Mouse (Mus musculus) adipocyte (in vitro differentiated cells): ENCODE results near the gene Uts2.
"Not testable (repeated sequence)": the region's sequence is repeated elsewhere in the genome, so short reads cannot be mapped to it uniquely, and the experiment has no call there.

Source experiments
- DNase-seq: peaks from one replicate; pipeline ENCODE4 v3.0.0-alpha.2; 2016; ENCODE audit warnings: low spot score

The Uts2 gene

GRCm38 (mm10) chr4:151015946-151016345, 19.0 kb downstream of the Uts2 start:
- DNase-seq, result no peak

- DNase-seq, result not testable (repeated sequence)
Measured at GRCm38 (mm10) chr4:151017356-151017755, 20.5 kb downstream of the Uts2 start.

GRCm38 (mm10) chr4:151024152-151024551, 27.3 kb downstream of the Uts2 start:
- DNase-seq, result no peak

- peak; percentile 14 for DNase-seq
Measured at GRCm38 (mm10) chr4:151027001-151027400, 30.1 kb downstream of the Uts2 start.

- no peak for DNase-seq
Measured at GRCm38 (mm10) chr4:151036521-151036920, 39.6 kb downstream of the Uts2 start.

GRCm38 (mm10) chr4:151037800-151038199, 40.9 kb downstream of the Uts2 start:
- no peak for DNase-seq

GRCm38 (mm10) chr4:151041506-151041905, 44.6 kb downstream of the Uts2 start:
- DNase-seq, result no peak

GRCm38 (mm10) chr4:151043281-151043680, 46.4 kb downstream of the Uts2 start:
- DNase-seq, result peak; percentile 88

GRCm38 (mm10) chr4:151044037-151044943, 47.4 kb downstream of the Uts2 start, which contains the start of gene Per3:
Gene Per3 (minus strand): TSS chr4:151044665.
- peak; percentile 96 for DNase-seq

GRCm38 (mm10) chr4:151044944-151045570, 48.2 kb downstream of the Uts2 start:
- no peak for DNase-seq

GRCm38 (mm10) chr4:151046524-151046923, 49.6 kb downstream of the Uts2 start:
- DNase-seq, result no peak

- no peak for DNase-seq
Measured at GRCm38 (mm10) chr4:151051162-151051561, 54.3 kb downstream of the Uts2 start.
